Mouse (Mus musculus) limb, embryonic 14.5 days (tissue): ENCODE results near the gene Daxx. TPM values are rescaled to one million over a fixed set of nuclear protein-coding genes. Genes with fewer than 3 reads are reported as not detected.

Experiments used
- ATAC-seq: fragments of 200-750 bp; cut with Nextera tagmentation; 2 replicates; pipeline ENCODE4 v1.8.0; 2017; ENCODE audit warnings: low read depth, moderate number of reproducible peaks, moderate TSS enrichment; ENCODE audit not compliant: low FRiP score
- DNase-seq: peaks from one replicate; pipeline ENCODE4 v3.0.0-alpha.2; 2015; ENCODE audit warnings: low spot score
- H3K27ac ChIP-seq: fragments of 300-500 bp; sonication (generic); replicated peaks from 2 replicates; pipeline ENCODE4 v1.5.1; 2014; ENCODE audit warnings: low read depth, mild to moderate bottlenecking, low read length, moderate library complexity, mixed read lengths
- H3K27me3 ChIP-seq: fragments of 300-500 bp; sonication (generic); 2 replicates; pipeline ENCODE4 v1.6.1; 2014; ENCODE audit warnings: low read length, mixed read lengths; ENCODE audit not compliant: control insufficient read depth, insufficient read depth
- H3K36me3 ChIP-seq: fragments of 300-500 bp; sonication (generic); 2 replicates; pipeline ENCODE4 v1.6.1; 2014; ENCODE audit warnings: mild to moderate bottlenecking, low read length, moderate library complexity, mixed read lengths; ENCODE audit not compliant: control insufficient read depth, insufficient read depth
- H3K4me1 ChIP-seq: fragments of 300-500 bp; sonication (generic); 2 replicates; pipeline ENCODE4 v1.6.1; 2014; ENCODE audit warnings: antibody characterized with exemption, low read length, mixed read lengths; ENCODE audit not compliant: control insufficient read depth, insufficient read depth
- H3K4me2 ChIP-seq: fragments of 300-500 bp; sonication (generic); replicated peaks from 2 replicates; pipeline ENCODE4 v1.6.1; 2014; ENCODE audit warnings: low read depth, mild to moderate bottlenecking, low read length, moderate library complexity; ENCODE audit not compliant: severe bottlenecking
- H3K4me3 ChIP-seq: fragments of 300-500 bp; sonication (generic); replicated peaks from 2 replicates; pipeline ENCODE4 v1.5.1; 2014; ENCODE audit warnings: low read length
- H3K9ac ChIP-seq: fragments of 300-500 bp; sonication (generic); 2 replicates; pipeline ENCODE4 v1.6.1; 2014; ENCODE audit warnings: mild to moderate bottlenecking, low read depth, low read length, moderate library complexity; ENCODE audit not compliant: severe bottlenecking
- H3K9me3 ChIP-seq: fragments of 300-500 bp; sonication (generic); 2 replicates; pipeline ENCODE4 v1.6.1; 2016; ENCODE audit warnings: low read length; ENCODE audit not compliant: control insufficient read depth
- POLR2A ChIP-seq: fragments of 200-500 bp; IDR thresholded peaks from 2 replicates; pipeline ENCODE4 v1.8.0; 2012; ENCODE audit warnings: inconsistent platforms, mild to moderate bottlenecking, moderate library complexity, borderline replicate concordance; ENCODE audit not compliant: insufficient read depth, insufficient read length; ENCODE audit errors: extremely low read depth
- WGBS: fragments of 180-500 bp; shearing (Covaris S2); extraction: QIAGEN DNeasy Blood & Tissue Kit; methylation state at CpG from one replicate; pipeline ENCODE4 v1.1.7; 2014; 5-methylcytosine and 5-hydroxymethylcytosine counted together
- polyA plus RNA-seq, 2 experiments: library from polyadenylated mRNA; depleted of rRNA in 1 of 2; stranded (reverse) in 1 of 2; unstranded in 1 of 2; fragments of >200 nt; fragmentation: Nextera tagmentation in 1 of 2; extraction: Ambion mirVana in 1 of 2; gene quantifications; 2 replicates each; pipeline versions ENCODE4 v1.2.1 to v1.2.3; 2012 to 2014

The Daxx gene
- polyA plus RNA-seq, 2 experiments: 40.5 to 46.1 TPM

- WGBS: 77% methylated on average over 15 of the region's 17 CpGs
- Histone ChIP-seq H3K27ac (no peak overlapping the region), H3K4me3 (no peak overlapping the region), H3K9me3 (no peaks in the 10 kb centered on the region), H3K36me3 (peaks cover 16% of the 10 kb centered on the region), H3K9ac (no peak overlapping the region), H3K4me1 (peaks cover 13% of the 10 kb centered on the region), H3K27me3 (no peaks in the 10 kb centered on the region), H3K4me2 (no peak overlapping the region)
- DNase-seq (no peak), ATAC-seq (no peak)
- no peak for TF ChIP-seq POLR2A
These were observed 17.2 kb downstream of the Daxx start for GRCm38 (mm10) chr17:33926207-33926932.

- 57% methylated on average over 21 of the region's 21 CpGs for WGBS
- no peak overlapping the region for H3K27ac ChIP-seq
- H3K36me3 ChIP-seq: peaks cover 30% of the 10 kb centered on the region
- DNase-seq (no peak), ATAC-seq (no peak)
- no peaks in the 10 kb centered on the region for H3K9me3 ChIP-seq
- peaks cover 15% of the 10 kb centered on the region for H3K4me1 ChIP-seq
- peak overlapping the region; percentile 98 for H3K4me2 ChIP-seq
- peak overlapping the region; percentile 84 for H3K4me3 ChIP-seq
- TF ChIP-seq POLR2A: no peak
- H3K9ac ChIP-seq: peak overlapping the region; percentile 72
- no peaks in the 10 kb centered on the region for H3K27me3 ChIP-seq
These were observed 19.2 kb downstream of the Daxx start for GRCm38 (mm10) chr17:33928251-33928947.

- ATAC-seq: peak; percentile 92
These were observed 20.4 kb downstream of the Daxx start, which contains the start of gene Rgl2 for GRCm38 (mm10) chr17:33929371-33930279. TSS of gene Rgl2 (plus strand) at chr17:33929543.

GRCm38 (mm10) chr17:33930280-33931158 is 21.3 kb downstream of the Daxx start:
- DNase-seq: peak; percentile 60

More at GRCm38 (mm10) chr17:33929371-33930279, 20.4 kb downstream of the Daxx start, which contains the start of gene Rgl2:
- H3K4me1 ChIP-seq: peaks cover 15% of the 10 kb centered on the region
- peak; percentile 94 for DNase-seq
- peak within 1 kb of the TSS; percentile 72 for H3K9ac ChIP-seq
- peak within 1 kb of the TSS; percentile 90 for H3K27ac ChIP-seq
- WGBS: under 1% methylated on average over 62 of the region's 80 CpGs
- H3K4me2 ChIP-seq: peak within 1 kb of the TSS; percentile 98
- H3K4me3 ChIP-seq: peak within 1 kb of the TSS; percentile 84
- peaks cover 35% of the 10 kb centered on the region for H3K36me3 ChIP-seq
- TF ChIP-seq POLR2A: 0 out of 2 replicates have a peak, but pooled peaks have one; percentile 34
- H3K9me3 ChIP-seq: no peaks in the 10 kb centered on the region
- no peaks in the 10 kb centered on the region for H3K27me3 ChIP-seq

More at GRCm38 (mm10) chr17:33930280-33931158, 21.3 kb downstream of the Daxx start:
- WGBS: under 1% methylated on average over 45 of the region's 45 CpGs
- peak overlapping the region; percentile 98 for H3K4me2 ChIP-seq
- H3K9ac ChIP-seq: peak overlapping the region; percentile 72
- H3K27ac ChIP-seq: peak overlapping the region; percentile 90
- H3K27me3 ChIP-seq: no peaks in the 10 kb centered on the region
- H3K9me3 ChIP-seq: no peaks in the 10 kb centered on the region
- H3K4me3 ChIP-seq: peak overlapping the region; percentile 84
- no peak for TF ChIP-seq POLR2A
- peaks cover 40% of the 10 kb centered on the region for H3K36me3 ChIP-seq
- H3K4me1 ChIP-seq: peaks cover 15% of the 10 kb centered on the region
- ATAC-seq: no peak
